Mouse (Mus musculus) urinary bladder, postnatal 25 days (tissue): ENCODE measurements at regions not wholly inside any gene's neighbourhood (a gene's known extent, or its start where the extent isn't known, plus 50 kb on each side); places are given as distances from the start of the nearest gene placed in this dataset.

Experiments used
- DNase-seq: peaks from one replicate; pipeline ENCODE4 v3.0.0; 2022; ENCODE audit warnings: low spot score

GRCm38 (mm10) chr13:32649982-32650381, 133.8 kb downstream of the Mylk4 start:
- no peak for DNase-seq

- DNase-seq: no peak
These were observed 140.6 kb downstream of the Mylk4 start for GRCm38 (mm10) chr13:32643030-32643750.

GRCm38 (mm10) chr13:32640941-32641340, 142.8 kb downstream of the Mylk4 start:
- no peak for DNase-seq

GRCm38 (mm10) chr13:32630122-32630732, 153.5 kb downstream of the Mylk4 start:
- no peak for DNase-seq

- DNase-seq: no peak
These were observed 169.8 kb downstream of the Mylk4 start for GRCm38 (mm10) chr13:32613916-32614315.

- DNase-seq: peak; percentile 22
These were observed 172.0 kb downstream of the Mylk4 start for GRCm38 (mm10) chr13:32611551-32612295.

GRCm38 (mm10) chr13:32610970-32611369, 172.8 kb downstream of the Mylk4 start:
- no peak for DNase-seq

GRCm38 (mm10) chr13:32608413-32608812, 175.3 kb downstream of the Mylk4 start:
- no peak for DNase-seq

- no peak for DNase-seq
These were observed 179.7 kb downstream of the Mylk4 start for GRCm38 (mm10) chr13:32603925-32604590.

GRCm38 (mm10) chr13:32601315-32601714, 182.4 kb downstream of the Mylk4 start:
- DNase-seq: no peak

- DNase-seq: no peak
These were observed 190.1 kb downstream of the Mylk4 start for GRCm38 (mm10) chr13:32593611-32594010.

GRCm38 (mm10) chr13:32593131-32593530, 190.6 kb downstream of the Mylk4 start:
- no peak for DNase-seq

- DNase-seq: no peak
These were observed 202.2 kb downstream of the Mylk4 start for GRCm38 (mm10) chr13:32581598-32581997.

- no peak for DNase-seq
These were observed 215.9 kb downstream of the Mylk4 start for GRCm38 (mm10) chr13:32567850-32568249.

- DNase-seq: no peak
These were observed 222.1 kb upstream of the Gmds start for GRCm38 (mm10) chr13:32560666-32561065.

- DNase-seq: no peak
These were observed 217.9 kb upstream of the Gmds start for GRCm38 (mm10) chr13:32556396-32556795.

- no peak for DNase-seq
These were observed 216.5 kb upstream of the Gmds start for GRCm38 (mm10) chr13:32555064-32555463.

GRCm38 (mm10) chr13:32554601-32555000, 216.1 kb upstream of the Gmds start:
- DNase-seq: no peak

- no peak for DNase-seq
These were observed 214.6 kb upstream of the Gmds start for GRCm38 (mm10) chr13:32553136-32553535.

- DNase-seq: peak; percentile 41
These were observed 211.6 kb upstream of the Gmds start for GRCm38 (mm10) chr13:32550113-32550512.

GRCm38 (mm10) chr13:32547126-32547525, 208.6 kb upstream of the Gmds start:
- no peak for DNase-seq

GRCm38 (mm10) chr13:32544986-32545740, 206.6 kb upstream of the Gmds start:
- no peak for DNase-seq
